Mouse (Mus musculus) heart, embryonic 15.5 days (tissue): ENCODE results near the gene Uspl1. TPM values are rescaled to one million over a fixed set of nuclear protein-coding genes. Genes with fewer than 3 reads are reported as not detected.

Source experiments
- ATAC-seq: fragments of 200-750 bp; cut with Nextera tagmentation; replicated peaks from 2 replicates; pipeline ENCODE4 v1.8.0; 2017; ENCODE audit warnings: low read depth, moderate TSS enrichment; ENCODE audit not compliant: insufficient number of reproducible peaks, insufficient read depth, low FRiP score
- H3K27ac ChIP-seq: fragments of 300-500 bp; sonication (generic); 2 replicates; pipeline ENCODE4 v1.5.1; 2015; ENCODE audit warnings: mild to moderate bottlenecking, inconsistent platforms
- H3K27me3 ChIP-seq: fragments of 300-500 bp; sonication (generic); 2 replicates; pipeline ENCODE4 v1.6.1; 2015; ENCODE audit warnings: inconsistent platforms
- H3K36me3 ChIP-seq: fragments of 300-500 bp; sonication (generic); 2 replicates; pipeline ENCODE4 v1.6.1; 2015; ENCODE audit warnings: mild to moderate bottlenecking, inconsistent platforms
- H3K4me1 ChIP-seq: fragments of 300-500 bp; sonication (generic); replicated peaks from 2 replicates; pipeline ENCODE4 v1.6.1; 2015; ENCODE audit warnings: inconsistent platforms
- H3K4me2 ChIP-seq: fragments of 300-500 bp; sonication (generic); 2 replicates; pipeline ENCODE4 v1.6.1; 2015; ENCODE audit warnings: inconsistent platforms, mild to moderate bottlenecking, moderate library complexity
- H3K4me3 ChIP-seq: fragments of 300-500 bp; sonication (generic); 2 replicates; pipeline ENCODE4 v1.5.1; 2015; ENCODE audit warnings: mild to moderate bottlenecking, inconsistent platforms
- H3K9ac ChIP-seq: fragments of 300-500 bp; sonication (generic); 2 replicates; pipeline ENCODE4 v1.6.1; 2015; ENCODE audit warnings: mild to moderate bottlenecking, inconsistent platforms
- H3K9me3 ChIP-seq: fragments of 300-500 bp; sonication (generic); replicated peaks from 2 replicates; pipeline ENCODE4 v1.6.1; 2016; ENCODE audit warnings: inconsistent platforms
- WGBS: fragments of 180-500 bp; shearing (Covaris S2); methylation state at CpG from one replicate; pipeline ENCODE4 v1.1.7; 2015; ENCODE audit warnings: mixed read lengths; 5-methylcytosine and 5-hydroxymethylcytosine counted together
- microRNA-seq: library from miRNA; unstranded; fragments of <30 nt; microRNA quantifications from one replicate; pipeline ENCODE4, GENCODE M21; 2016
- polyA plus RNA-seq: library from polyadenylated mRNA; unstranded; fragments of >200 nt; fragmentation: Nextera tagmentation; extraction: Ambion mirVana; gene quantifications from 2 replicates; pipeline ENCODE4 v1.2.1, GENCODE M21; 2015

The Uspl1 gene
- polyA plus RNA-seq, 1 experiment from 2014 or later: 24.5 TPM

DNA sequence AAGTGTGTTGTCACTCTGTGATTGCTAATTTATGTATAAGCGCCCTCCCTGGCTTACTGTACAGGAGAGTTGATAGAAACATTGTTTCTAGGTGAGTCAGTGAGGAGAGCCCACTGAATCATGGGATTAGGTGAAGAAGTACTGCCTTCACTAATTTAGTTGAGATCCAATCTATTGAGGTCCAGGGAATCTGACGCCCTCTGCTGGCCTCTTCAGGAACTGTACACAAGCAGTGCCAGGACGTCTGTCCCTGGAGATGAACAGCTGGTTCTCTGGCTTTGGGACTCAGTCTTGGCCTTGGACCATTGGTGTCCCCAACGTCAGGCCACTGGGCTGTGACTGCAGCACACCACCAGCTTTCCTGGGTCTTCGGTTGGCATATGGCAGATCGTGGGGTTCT, 77.7 kb downstream of the Uspl1 start:
- Histone ChIP-seq H3K9ac (no peak overlapping the region), H3K4me3 (no peak overlapping the region), H3K27me3 (no peaks in the 10 kb centered on the region), H3K4me2 (no peak overlapping the region), H3K27ac (no peak overlapping the region), H3K36me3 (no peaks in the 10 kb centered on the region), H3K4me1 (peaks cover 5% of the 10 kb centered on the region; the same call in 1 of the 2 replicates), H3K9me3 (no peaks in the 10 kb centered on the region)
- WGBS: 70% methylated on average over 6 of the region's 6 CpGs
- no peak for ATAC-seq

- WGBS: 55% methylated on average over 4 of the region's 4 CpGs
- Histone ChIP-seq H3K27ac (no peak within 1 kb of the TSS), H3K36me3 (no peaks in the 10 kb centered on the region), H3K4me1 (no peaks in the 10 kb centered on the region), H3K9ac (no peak within 1 kb of the TSS), H3K9me3 (no peaks in the 10 kb centered on the region), H3K4me2 (no peak within 1 kb of the TSS), H3K27me3 (no peaks in the 10 kb centered on the region), H3K4me3 (no peak within 1 kb of the TSS)
- ATAC-seq: no peak
These were observed 80.3 kb downstream of the Uspl1 start, which contains the start of gene Alox5ap for GRCm38 (mm10) chr5:149264405-149264804. Gene Alox5ap, plus strand, starts transcription at chr5:149264767.

DNA sequence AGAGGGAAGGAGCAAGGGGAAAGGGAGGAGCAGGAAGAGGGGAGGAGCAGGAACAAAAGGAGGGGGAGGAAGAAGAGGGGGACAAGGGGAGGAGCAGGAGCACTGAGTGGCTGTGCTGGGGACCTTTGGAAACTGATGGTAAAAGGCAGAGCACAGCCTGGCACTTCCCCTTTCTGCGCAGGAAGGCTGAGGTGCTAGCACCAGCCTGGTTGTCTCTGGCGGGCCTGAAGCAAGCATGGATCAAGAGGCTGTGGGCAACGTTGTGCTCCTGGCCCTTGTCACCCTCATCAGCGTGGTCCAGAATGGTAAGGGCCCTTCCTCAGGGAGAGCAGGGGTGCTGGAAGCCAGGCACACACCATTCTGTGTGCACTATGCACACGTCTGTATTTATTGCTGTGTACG, 80.7 kb downstream of the Uspl1 start:
- Histone ChIP-seq H3K9ac (no peak overlapping the region), H3K4me2 (no peak overlapping the region), H3K27me3 (no peaks in the 10 kb centered on the region), H3K4me1 (no peaks in the 10 kb centered on the region), H3K27ac (no peak overlapping the region), H3K9me3 (no peaks in the 10 kb centered on the region), H3K36me3 (no peaks in the 10 kb centered on the region), H3K4me3 (no peak overlapping the region)
- 49% methylated on average over 6 of the region's 6 CpGs for WGBS
- ATAC-seq: no peak

Small RNA genes lying within 50 kb of the gene (microRNA-seq; reads per million reads assigned to microRNA genes)
- gene Gm24105: not detected

Other genes starting within 250 kb of the Uspl1 start
- 2.1 and 2.6 TPM in 2 replicates for gene Gm42791, start 189.2 kb upstream of the Uspl1 start, polyA plus RNA-seq
- gene Hmgb1, start 139 bp downstream of the Uspl1 start, polyA plus RNA-seq: 647 and 683 TPM in 2 replicates
- gene Alox5ap, start 80.4 kb downstream of the Uspl1 start, polyA plus RNA-seq: 6.7 and 14.6 TPM in 2 replicates
- gene Medag, start 227.4 kb downstream of the Uspl1 start, polyA plus RNA-seq: 1.9 and 2.0 TPM in 2 replicates